Mouse (Mus musculus): ENCODE measurements around the gene Gm10382. TPM values are rescaled to one million over a fixed set of nuclear protein-coding genes. Genes with fewer than 3 reads are reported as not detected.

Gm10382 gene
- polyA plus RNA-seq, 1 experiment from 2014 or later: 0.32 TPM

DNA sequence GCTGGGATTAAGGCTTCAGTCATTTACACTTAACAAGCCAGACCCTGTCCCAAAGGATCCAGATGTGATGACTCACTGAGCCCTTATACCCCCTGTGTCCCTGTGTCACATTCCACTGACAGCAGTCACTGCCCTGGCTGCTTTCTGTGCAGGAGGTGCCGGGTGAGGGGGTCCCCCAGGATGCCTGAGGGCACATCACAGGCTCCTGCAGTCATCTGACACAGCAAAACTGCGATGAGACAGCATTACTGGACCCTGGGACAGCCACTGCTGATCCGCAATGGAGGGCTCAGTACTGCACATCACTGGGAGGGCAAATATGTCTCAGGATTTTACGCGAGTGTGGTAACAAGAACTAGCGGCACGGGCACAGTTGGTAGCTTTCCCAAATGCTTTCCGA, 38.1 kb upstream of the Gm10382 start:
- no peaks in the 10 kb centered on the region for H3K36me3 ChIP-seq (ENCODE audit: control insufficient read depth, insufficient read depth, low read length)
- H3K27me3 ChIP-seq (ENCODE audit: control insufficient read depth, insufficient read depth, low read length): no peaks in the 10 kb centered on the region
- no peak for ATAC-seq (ENCODE audit: insufficient read depth, low FRiP score)
- no peak overlapping the region for H3K27ac ChIP-seq (ENCODE audit: low read length)
- 0 out of 2 replicates have a peak, but pooled peaks cover 2% of the 10 kb centered on the region for H3K4me1 ChIP-seq (ENCODE audit: control insufficient read depth, insufficient read depth, low read length)
- H3K4me2 ChIP-seq (ENCODE audit: low read depth, low read length): no peak overlapping the region
- H3K9ac ChIP-seq (ENCODE audit: low read length): no peak overlapping the region
- 0 out of 2 replicates have a peak, but pooled peaks cover 3% of the 10 kb centered on the region for H3K9me3 ChIP-seq (replicated peaks; ENCODE audit: control insufficient read depth, low read length)
- WGBS: 78% methylated on average over 8 of the region's 8 CpGs
- H3K4me3 ChIP-seq (replicated peaks; ENCODE audit: low read length): no peak overlapping the region

GRCm38 (mm10) chr5:125351939-125352338, 37.2 kb upstream of the Gm10382 start:
- H3K27me3 ChIP-seq (ENCODE audit: control insufficient read depth, insufficient read depth, low read length): no peaks in the 10 kb centered on the region
- no peak for ATAC-seq (ENCODE audit: insufficient read depth, low FRiP score)
- H3K9ac ChIP-seq (ENCODE audit: low read length): no peak overlapping the region
- H3K27ac ChIP-seq (ENCODE audit: low read length): no peak overlapping the region
- no peaks in the 10 kb centered on the region for H3K36me3 ChIP-seq (ENCODE audit: control insufficient read depth, insufficient read depth, low read length)
- 0 out of 2 replicates have a peak, but pooled peaks cover 2% of the 10 kb centered on the region for H3K4me1 ChIP-seq (ENCODE audit: control insufficient read depth, insufficient read depth, low read length)
- H3K4me2 ChIP-seq (ENCODE audit: low read depth, low read length): no peak overlapping the region
- WGBS: 92% methylated on average over 5 of the region's 5 CpGs
- 0 out of 2 replicates have a peak, but pooled peaks cover 3% of the 10 kb centered on the region for H3K9me3 ChIP-seq (replicated peaks; ENCODE audit: control insufficient read depth, low read length)
- H3K4me3 ChIP-seq (replicated peaks; ENCODE audit: low read length): no peak overlapping the region

DNA sequence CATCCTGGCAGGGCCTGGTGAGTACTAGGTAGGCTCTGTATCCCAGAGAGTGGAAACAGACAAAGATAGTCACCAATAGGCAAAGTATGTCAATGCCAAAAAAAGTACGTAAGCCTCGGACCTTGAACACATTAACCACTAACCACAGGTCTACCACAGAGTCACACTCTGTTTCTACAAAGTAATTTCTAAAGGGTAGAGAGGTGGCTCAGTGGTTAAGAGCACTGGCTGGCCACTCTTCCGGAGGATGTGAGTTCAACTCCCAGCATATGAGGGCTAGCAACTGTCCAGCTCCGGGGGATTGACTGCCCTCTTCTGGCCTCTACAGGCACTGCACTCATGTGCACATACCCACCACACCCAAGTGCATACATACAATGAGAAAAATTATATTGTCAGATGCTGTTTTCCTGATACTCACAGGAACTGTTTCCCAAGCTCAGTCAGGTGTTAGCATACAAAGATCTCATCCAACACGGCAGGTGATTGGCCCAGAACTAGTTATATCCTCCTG, 36.3 kb upstream of the Gm10382 start:
- no peak overlapping the region for H3K9ac ChIP-seq (ENCODE audit: low read length)
- H3K4me2 ChIP-seq (ENCODE audit: low read depth, low read length): no peak overlapping the region
- no peak for ATAC-seq (ENCODE audit: insufficient read depth, low FRiP score)
- H3K36me3 ChIP-seq (ENCODE audit: control insufficient read depth, insufficient read depth, low read length): no peaks in the 10 kb centered on the region
- H3K4me3 ChIP-seq (replicated peaks; ENCODE audit: low read length): no peak overlapping the region
- WGBS: 96% methylated on average over 5 of the region's 5 CpGs
- H3K27ac ChIP-seq (ENCODE audit: low read length): no peak overlapping the region
- H3K9me3 ChIP-seq (replicated peaks; ENCODE audit: control insufficient read depth, low read length): 0 out of 2 replicates have a peak, but pooled peaks cover 3% of the 10 kb centered on the region
- H3K27me3 ChIP-seq (ENCODE audit: control insufficient read depth, insufficient read depth, low read length): no peaks in the 10 kb centered on the region
- 0 out of 2 replicates have a peak, but pooled peaks cover 2% of the 10 kb centered on the region for H3K4me1 ChIP-seq (ENCODE audit: control insufficient read depth, insufficient read depth, low read length)

- H3K4me2 ChIP-seq (ENCODE audit: low read depth, low read length): no peak overlapping the region
These were observed 34.1 kb upstream of the Gm10382 start for GRCm38 (mm10) chr5:125354885-125355492.

GRCm38 (mm10) chr5:125355650-125356049, 33.5 kb upstream of the Gm10382 start:
- no peak overlapping the region for H3K4me3 ChIP-seq (replicated peaks; ENCODE audit: low read length)
- H3K36me3 ChIP-seq (ENCODE audit: control insufficient read depth, insufficient read depth, low read length): no peaks in the 10 kb centered on the region
- H3K9ac ChIP-seq (ENCODE audit: low read length): no peak overlapping the region
- no peak for ATAC-seq (ENCODE audit: insufficient read depth, low FRiP score)
- H3K27ac ChIP-seq (ENCODE audit: low read length): no peak overlapping the region
- 27% methylated on average over 7 of the region's 7 CpGs for WGBS
- H3K27me3 ChIP-seq (ENCODE audit: control insufficient read depth, insufficient read depth, low read length): no peaks in the 10 kb centered on the region
- peaks cover 3% of the 10 kb centered on the region; the same call in 1 of the 2 replicates for H3K4me1 ChIP-seq (ENCODE audit: control insufficient read depth, insufficient read depth, low read length)
- no peak overlapping the region for H3K4me2 ChIP-seq (ENCODE audit: low read depth, low read length)
- H3K9me3 ChIP-seq (replicated peaks; ENCODE audit: control insufficient read depth, low read length): 0 out of 2 replicates have a peak, but pooled peaks cover 3% of the 10 kb centered on the region

More at GRCm38 (mm10) chr5:125354885-125355492, 34.1 kb upstream of the Gm10382 start:
- Histone ChIP-seq H3K36me3 (ENCODE audit: control insufficient read depth, insufficient read depth, low read length) (no peaks in the 10 kb centered on the region), H3K27ac (ENCODE audit: low read length) (no peak overlapping the region), H3K9ac (ENCODE audit: low read length) (no peak overlapping the region), H3K27me3 (ENCODE audit: control insufficient read depth, insufficient read depth, low read length) (no peaks in the 10 kb centered on the region), H3K4me1 (ENCODE audit: control insufficient read depth, insufficient read depth, low read length) (peaks cover 3% of the 10 kb centered on the region; the same call in 1 of the 2 replicates), H3K4me3 (replicated peaks; ENCODE audit: low read length) (no peak overlapping the region), H3K9me3 (replicated peaks; ENCODE audit: control insufficient read depth, low read length) (0 out of 2 replicates have a peak, but pooled peaks cover 3% of the 10 kb centered on the region)
- WGBS: 44% methylated on average over 7 of the region's 7 CpGs
- ATAC-seq (ENCODE audit: insufficient read depth, low FRiP score): no peak

DNA sequence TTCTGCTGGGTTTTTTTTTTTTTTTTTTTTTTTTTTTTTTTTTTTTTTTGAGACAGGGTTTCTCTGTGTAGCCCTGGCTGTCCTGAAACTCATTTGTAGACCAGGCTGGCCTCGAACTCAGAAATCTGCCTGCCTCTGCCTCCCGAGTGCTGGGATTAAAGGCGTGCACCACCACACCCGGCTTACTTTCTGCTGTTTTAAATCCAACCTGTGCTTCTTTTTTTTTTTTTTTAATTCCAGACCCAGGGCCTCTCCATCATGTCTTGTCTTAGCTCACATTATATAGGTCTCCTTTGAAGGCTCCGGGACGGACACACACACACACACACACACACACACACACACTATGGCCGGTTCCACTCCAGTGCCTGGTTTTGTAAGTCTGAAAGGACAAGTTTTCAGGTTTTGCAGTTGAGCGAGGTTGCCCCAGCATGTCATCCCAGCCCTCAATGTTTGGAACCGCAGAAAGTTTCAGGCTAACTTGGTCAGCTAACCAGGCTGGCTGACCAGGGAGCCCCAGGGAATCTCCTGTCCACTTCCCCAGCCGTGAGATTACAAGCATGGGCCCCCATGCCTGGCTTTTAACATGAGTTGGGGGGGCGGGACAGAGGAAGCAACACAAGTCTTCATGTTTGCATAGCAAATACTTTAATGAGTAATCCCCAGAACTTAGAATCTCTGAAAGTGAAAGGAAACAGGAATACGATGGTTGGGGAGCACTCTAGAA, 31.4 kb upstream of the Gm10382 start:
- H3K27me3 ChIP-seq (ENCODE audit: control insufficient read depth, insufficient read depth, low read length): no peaks in the 10 kb centered on the region
- H3K36me3 ChIP-seq (ENCODE audit: control insufficient read depth, insufficient read depth, low read length): no peaks in the 10 kb centered on the region
- H3K4me1 ChIP-seq (ENCODE audit: control insufficient read depth, insufficient read depth, low read length): peaks cover 3% of the 10 kb centered on the region; the same call in 1 of the 2 replicates
- H3K9ac ChIP-seq (ENCODE audit: low read length): no peak overlapping the region
- no peak overlapping the region; the same call in 1 of the 2 replicates for H3K4me2 ChIP-seq (ENCODE audit: low read depth, low read length)
- H3K9me3 ChIP-seq (replicated peaks; ENCODE audit: control insufficient read depth, low read length): 0 out of 2 replicates have a peak, but pooled peaks cover 3% of the 10 kb centered on the region
- no peak overlapping the region for H3K4me3 ChIP-seq (replicated peaks; ENCODE audit: low read length)
- no peak overlapping the region for H3K27ac ChIP-seq (ENCODE audit: low read length)
- no peak for ATAC-seq (ENCODE audit: insufficient read depth, low FRiP score)
- 65% methylated on average over 12 of the region's 12 CpGs for WGBS

- Histone ChIP-seq H3K27ac (ENCODE audit: low read length) (no peak overlapping the region), H3K36me3 (ENCODE audit: control insufficient read depth, insufficient read depth, low read length) (no peaks in the 10 kb centered on the region), H3K4me1 (ENCODE audit: control insufficient read depth, insufficient read depth, low read length) (peaks cover 3% of the 10 kb centered on the region; the same call in 1 of the 2 replicates), H3K4me3 (replicated peaks; ENCODE audit: low read length) (no peak overlapping the region), H3K9me3 (replicated peaks; ENCODE audit: control insufficient read depth, low read length) (no peaks in the 10 kb centered on the region), H3K9ac (ENCODE audit: low read length) (no peak overlapping the region), H3K27me3 (ENCODE audit: control insufficient read depth, insufficient read depth, low read length) (no peaks in the 10 kb centered on the region), H3K4me2 (ENCODE audit: low read depth, low read length) (no peak overlapping the region; the same call in 1 of the 2 replicates)
- no peak for ATAC-seq (ENCODE audit: insufficient read depth, low FRiP score)
- WGBS: 51% methylated on average over 5 of the region's 5 CpGs
These were observed 30.9 kb upstream of the Gm10382 start for GRCm38 (mm10) chr5:125358270-125358608.

- no peak overlapping the region for H3K4me2 ChIP-seq (ENCODE audit: low read depth, low read length)
- 65% methylated on average over 9 of the region's 9 CpGs for WGBS
- no peak overlapping the region for H3K27ac ChIP-seq (ENCODE audit: low read length)
- no peaks in the 10 kb centered on the region for H3K36me3 ChIP-seq (ENCODE audit: control insufficient read depth, insufficient read depth, low read length)
- no peak overlapping the region for H3K4me3 ChIP-seq (replicated peaks; ENCODE audit: low read length)
- H3K9me3 ChIP-seq (replicated peaks; ENCODE audit: control insufficient read depth, low read length): no peaks in the 10 kb centered on the region
- H3K4me1 ChIP-seq (ENCODE audit: control insufficient read depth, insufficient read depth, low read length): peaks cover 3% of the 10 kb centered on the region; the same call in 1 of the 2 replicates
- H3K9ac ChIP-seq (ENCODE audit: low read length): no peak overlapping the region
- H3K27me3 ChIP-seq (ENCODE audit: control insufficient read depth, insufficient read depth, low read length): no peaks in the 10 kb centered on the region
- ATAC-seq (ENCODE audit: insufficient read depth, low FRiP score): no peak
These were observed 28.6 kb upstream of the Gm10382 start for GRCm38 (mm10) chr5:125360566-125360965.

DNA sequence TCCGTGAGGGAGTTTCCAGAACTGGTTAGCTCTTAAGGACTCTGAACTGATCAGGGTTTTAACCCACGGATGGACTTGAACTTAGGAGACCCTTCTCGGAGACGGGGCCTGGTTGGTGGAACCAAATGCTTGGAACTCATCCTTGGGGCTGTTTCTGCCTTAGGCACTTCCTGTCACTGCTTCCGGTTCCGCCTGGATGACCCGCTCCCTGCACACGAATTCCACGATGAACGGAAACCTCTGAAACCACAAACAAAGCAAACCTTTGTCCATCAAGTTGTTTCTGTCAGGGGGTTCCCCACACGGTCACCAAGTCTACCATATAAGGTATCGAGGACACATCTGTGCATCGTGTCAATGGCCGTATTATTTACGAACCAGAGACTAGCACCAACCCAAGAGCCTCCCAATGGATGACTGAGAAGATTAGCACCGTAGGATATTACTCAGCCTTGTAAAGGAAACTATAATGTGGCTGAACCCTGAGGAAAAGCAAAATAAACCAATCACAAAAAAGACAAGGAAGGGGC, 28.1 kb upstream of the Gm10382 start:
- 77% methylated on average over 16 of the region's 16 CpGs for WGBS
- H3K27ac ChIP-seq (ENCODE audit: low read length): no peak overlapping the region
- no peak overlapping the region for H3K4me2 ChIP-seq (ENCODE audit: low read depth, low read length)
- H3K4me1 ChIP-seq (ENCODE audit: control insufficient read depth, insufficient read depth, low read length): peaks cover 3% of the 10 kb centered on the region; the same call in 1 of the 2 replicates
- no peak overlapping the region for H3K4me3 ChIP-seq (replicated peaks; ENCODE audit: low read length)
- no peaks in the 10 kb centered on the region for H3K36me3 ChIP-seq (ENCODE audit: control insufficient read depth, insufficient read depth, low read length)
- H3K9me3 ChIP-seq (replicated peaks; ENCODE audit: control insufficient read depth, low read length): no peaks in the 10 kb centered on the region
- no peaks in the 10 kb centered on the region for H3K27me3 ChIP-seq (ENCODE audit: control insufficient read depth, insufficient read depth, low read length)
- no peak for ATAC-seq (ENCODE audit: insufficient read depth, low FRiP score)
- H3K9ac ChIP-seq (ENCODE audit: low read length): no peak overlapping the region
